Mouse (Mus musculus): ENCODE results near the gene Serpina1b. TPM values are rescaled to one million over a fixed set of nuclear protein-coding genes. Genes with fewer than 3 reads are reported as not detected.
"Not testable (repeated sequence)": the region's sequence is repeated elsewhere in the genome, so short reads cannot be mapped to it uniquely, and the experiment has no call there.

Gene Serpina1b
- total RNA-seq, 1 experiment, result not detected

DNA sequence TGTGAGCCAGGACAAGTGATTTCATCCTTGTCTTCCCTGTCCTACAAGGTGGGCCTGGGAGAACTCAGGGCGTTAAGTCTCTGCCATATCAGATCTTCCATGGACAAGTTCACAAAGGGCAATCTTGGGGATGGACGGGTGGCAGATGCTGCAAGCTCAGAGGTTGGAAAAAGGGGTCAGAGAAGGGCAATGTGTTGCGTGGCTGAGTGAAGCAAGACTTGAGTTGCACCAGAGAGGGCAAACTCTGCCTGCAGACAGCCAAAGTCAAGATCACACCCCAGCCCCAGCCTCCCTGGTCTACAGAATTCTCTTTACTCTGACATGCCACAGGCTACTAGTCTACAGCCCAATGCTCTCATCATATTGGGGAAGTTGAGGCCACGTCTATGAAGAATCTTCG, 6.3 kb downstream of the Serpina1b start:
- H3K36me3 ChIP-seq (ENCODE audit: control insufficient read depth, insufficient read depth, low read length, poor library complexity, severe bottlenecking); H3K4me1 ChIP-seq (ENCODE audit: control insufficient read depth in 2 of 2, insufficient read depth in 2 of 2, low read length in 2 of 2, poor library complexity in 1 of 2); H3K27ac ChIP-seq (ENCODE audit: insufficient read depth, low read depth, low read length, poor library complexity, severe bottlenecking); H3K9ac ChIP-seq (ENCODE audit: insufficient read depth, low read depth, low read length, poor library complexity, severe bottlenecking); H3K9me3 ChIP-seq (ENCODE audit: control insufficient read depth, insufficient read depth, low read depth, low read length); H3K4me3 ChIP-seq (ENCODE audit: insufficient read depth in 1 of 2, low read depth in 1 of 2, low read length in 2 of 2, poor library complexity in 1 of 2, severe bottlenecking in 1 of 2); in situ Hi-C loops (cut with MboI; ENCODE audit: low sequenced_read_pairs in 2 of 2, unreplicated experiment in 2 of 2); DNase-seq (ENCODE audit: low read depth, low spot score): not testable (repeated sequence)

DNA sequence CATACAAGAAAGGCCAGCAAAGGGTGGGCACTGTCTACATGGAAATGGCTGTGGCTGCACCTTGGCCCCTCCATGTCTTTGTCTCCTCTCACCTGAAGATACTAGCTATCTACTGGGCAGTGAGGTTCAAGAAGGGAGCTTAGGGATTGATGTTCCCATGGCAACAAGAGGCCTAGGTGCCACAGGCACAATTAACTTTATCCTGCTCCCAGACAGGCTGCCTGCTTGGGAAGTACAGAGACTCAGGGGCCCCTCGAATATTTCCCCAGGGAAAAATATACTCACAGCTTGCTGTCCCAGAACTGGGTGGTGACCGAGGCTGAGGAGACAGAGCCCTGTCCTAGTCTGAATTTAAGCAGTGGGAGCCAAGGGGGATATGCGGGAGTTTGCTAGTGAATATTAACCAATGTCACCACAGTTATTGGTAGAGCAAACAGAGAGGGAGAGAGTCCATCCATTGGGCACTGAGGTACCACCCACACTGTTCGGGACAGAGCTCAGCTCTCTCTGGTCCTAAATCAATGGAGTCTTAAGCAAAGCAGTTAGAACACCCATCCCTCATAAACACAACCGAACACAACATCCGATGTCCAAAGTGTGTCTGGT, 56.8 kb downstream of the Serpina1b start, which contains the start of gene Serpina1d:
TSS of gene Serpina1d (minus strand) at position 347 of the 606 bp plus-strand sequence.
- DNase-seq (ENCODE audit: low read depth, low spot score); H3K4me3 ChIP-seq (ENCODE audit: insufficient read depth in 1 of 2, low read depth in 1 of 2, low read length in 2 of 2, poor library complexity in 1 of 2, severe bottlenecking in 1 of 2); H3K36me3 ChIP-seq (ENCODE audit: control insufficient read depth, insufficient read depth, low read length, poor library complexity, severe bottlenecking); H3K9me3 ChIP-seq (ENCODE audit: control insufficient read depth, insufficient read depth, low read depth, low read length); H3K4me1 ChIP-seq (ENCODE audit: control insufficient read depth in 2 of 2, insufficient read depth in 2 of 2, low read length in 2 of 2, poor library complexity in 1 of 2); H3K9ac ChIP-seq (ENCODE audit: insufficient read depth, low read depth, low read length, poor library complexity, severe bottlenecking); in situ Hi-C loops (cut with MboI; ENCODE audit: low sequenced_read_pairs in 2 of 2, unreplicated experiment in 2 of 2); H3K27ac ChIP-seq (ENCODE audit: insufficient read depth, low read depth, low read length, poor library complexity, severe bottlenecking): not testable (repeated sequence)

DNA sequence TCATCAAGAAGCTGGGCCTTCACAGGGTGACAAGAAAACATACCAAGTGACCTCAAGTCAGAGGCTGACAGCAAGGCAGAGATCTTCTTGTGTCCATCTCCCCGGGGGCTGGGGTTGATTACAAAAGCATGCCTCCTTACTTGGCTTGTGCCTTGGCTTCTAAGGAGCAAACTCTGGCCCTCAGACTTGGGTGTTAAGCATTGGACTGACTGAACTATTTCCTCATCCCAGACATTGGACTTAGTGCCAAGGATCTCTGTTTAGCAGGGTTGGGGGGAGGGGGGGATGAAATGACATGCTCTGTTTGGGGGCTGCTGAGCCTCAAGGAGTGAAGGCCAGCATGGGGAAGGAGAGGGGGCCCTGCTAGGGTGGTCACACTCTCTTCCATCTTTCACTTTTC, 59.6 kb downstream of the Serpina1b start:
- H3K36me3 ChIP-seq (ENCODE audit: control insufficient read depth, insufficient read depth, low read length, poor library complexity, severe bottlenecking); H3K4me3 ChIP-seq (ENCODE audit: insufficient read depth in 1 of 2, low read depth in 1 of 2, low read length in 2 of 2, poor library complexity in 1 of 2, severe bottlenecking in 1 of 2); H3K4me1 ChIP-seq (ENCODE audit: control insufficient read depth in 2 of 2, insufficient read depth in 2 of 2, low read length in 2 of 2, poor library complexity in 1 of 2); H3K9ac ChIP-seq (ENCODE audit: insufficient read depth, low read depth, low read length, poor library complexity, severe bottlenecking); in situ Hi-C loops (cut with MboI; ENCODE audit: low sequenced_read_pairs in 2 of 2, unreplicated experiment in 2 of 2); H3K27ac ChIP-seq (ENCODE audit: insufficient read depth, low read depth, low read length, poor library complexity, severe bottlenecking); H3K9me3 ChIP-seq (ENCODE audit: control insufficient read depth, insufficient read depth, low read depth, low read length); DNase-seq (ENCODE audit: low read depth, low spot score): not testable (repeated sequence)

DNA sequence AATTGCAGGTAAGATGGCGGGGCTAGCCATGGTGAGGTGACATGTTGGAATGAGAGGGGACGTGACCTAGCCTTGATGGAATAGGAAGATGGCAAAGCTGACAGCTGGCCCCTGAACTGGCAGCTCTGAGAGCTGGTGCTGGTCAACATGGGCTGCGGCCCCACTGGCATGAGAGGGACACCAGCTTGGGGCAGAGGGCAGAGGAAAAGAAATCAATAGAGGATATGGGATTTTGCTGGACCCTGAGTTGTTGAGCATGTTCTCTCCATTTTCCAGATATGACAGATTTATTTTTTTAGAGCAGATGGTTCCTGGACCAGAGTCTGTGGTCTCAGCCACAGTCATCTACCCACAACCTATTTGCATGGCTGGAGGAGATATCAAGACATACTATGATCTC, 67.1 kb downstream of the Serpina1b start:
- H3K4me1 ChIP-seq (ENCODE audit: control insufficient read depth in 2 of 2, insufficient read depth in 2 of 2, low read length in 2 of 2, poor library complexity in 1 of 2); H3K4me3 ChIP-seq (ENCODE audit: insufficient read depth in 1 of 2, low read depth in 1 of 2, low read length in 2 of 2, poor library complexity in 1 of 2, severe bottlenecking in 1 of 2); H3K9me3 ChIP-seq (ENCODE audit: control insufficient read depth, insufficient read depth, low read depth, low read length); H3K27ac ChIP-seq (ENCODE audit: insufficient read depth, low read depth, low read length, poor library complexity, severe bottlenecking); H3K36me3 ChIP-seq (ENCODE audit: control insufficient read depth, insufficient read depth, low read length, poor library complexity, severe bottlenecking); H3K9ac ChIP-seq (ENCODE audit: insufficient read depth, low read depth, low read length, poor library complexity, severe bottlenecking); DNase-seq (ENCODE audit: low read depth, low spot score); in situ Hi-C loops (cut with MboI; ENCODE audit: low sequenced_read_pairs in 2 of 2, unreplicated experiment in 2 of 2): not testable (repeated sequence)

DNA sequence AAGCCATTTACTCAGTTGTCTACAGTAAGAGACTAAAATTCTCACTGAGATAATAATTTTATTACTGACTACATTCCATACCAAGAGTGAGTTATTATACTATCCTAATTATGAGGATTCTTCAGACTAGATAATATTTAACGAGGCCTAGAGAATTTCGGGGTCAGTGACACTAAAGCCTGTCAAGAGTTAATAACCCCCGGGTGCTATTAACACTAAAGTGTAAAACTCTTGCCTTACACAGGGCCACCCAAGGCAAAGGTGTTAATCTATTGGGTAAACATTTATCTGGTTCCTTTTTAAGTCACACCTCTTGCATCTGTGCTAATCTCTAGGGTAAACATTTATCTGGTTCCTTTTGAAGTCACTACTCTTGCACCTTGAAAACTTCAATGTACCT, 69.9 kb downstream of the Serpina1b start:
- H3K4me1 ChIP-seq (ENCODE audit: control insufficient read depth in 2 of 2, insufficient read depth in 2 of 2, low read length in 2 of 2, poor library complexity in 1 of 2); DNase-seq (ENCODE audit: low read depth, low spot score); H3K9ac ChIP-seq (ENCODE audit: insufficient read depth, low read depth, low read length, poor library complexity, severe bottlenecking); H3K9me3 ChIP-seq (ENCODE audit: control insufficient read depth, insufficient read depth, low read depth, low read length); in situ Hi-C loops (cut with MboI; ENCODE audit: low sequenced_read_pairs in 2 of 2, unreplicated experiment in 2 of 2); H3K36me3 ChIP-seq (ENCODE audit: control insufficient read depth, insufficient read depth, low read length, poor library complexity, severe bottlenecking); H3K4me3 ChIP-seq (ENCODE audit: insufficient read depth in 1 of 2, low read depth in 1 of 2, low read length in 2 of 2, poor library complexity in 1 of 2, severe bottlenecking in 1 of 2); H3K27ac ChIP-seq (ENCODE audit: insufficient read depth, low read depth, low read length, poor library complexity, severe bottlenecking): not testable (repeated sequence)

DNA sequence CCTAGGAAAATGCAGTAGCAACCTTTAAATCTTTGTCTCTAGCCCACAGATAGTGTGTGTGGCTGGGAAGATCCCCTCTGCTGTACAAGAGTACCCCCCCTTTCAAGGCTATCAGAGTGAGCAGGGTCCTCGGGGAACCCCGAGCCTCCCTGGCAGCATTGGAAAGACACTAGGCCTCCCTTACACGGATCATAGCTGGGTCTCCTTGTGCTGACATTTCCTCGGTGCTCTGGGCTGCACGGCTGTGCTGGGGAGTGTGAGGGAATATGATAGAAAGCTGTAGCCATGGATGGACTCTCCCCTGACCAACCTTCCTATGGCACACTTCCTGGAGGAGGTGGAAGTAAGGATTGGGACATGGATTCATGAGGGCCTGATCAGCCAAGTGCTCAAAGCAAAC, 84.2 kb downstream of the Serpina1b start:
- H3K4me1 ChIP-seq (ENCODE audit: control insufficient read depth in 2 of 2, insufficient read depth in 2 of 2, low read length in 2 of 2, poor library complexity in 1 of 2); H3K36me3 ChIP-seq (ENCODE audit: control insufficient read depth, insufficient read depth, low read length, poor library complexity, severe bottlenecking); in situ Hi-C loops (cut with MboI; ENCODE audit: low sequenced_read_pairs in 2 of 2, unreplicated experiment in 2 of 2); H3K4me3 ChIP-seq (ENCODE audit: insufficient read depth in 1 of 2, low read depth in 1 of 2, low read length in 2 of 2, poor library complexity in 1 of 2, severe bottlenecking in 1 of 2); DNase-seq (ENCODE audit: low read depth, low spot score); H3K9ac ChIP-seq (ENCODE audit: insufficient read depth, low read depth, low read length, poor library complexity, severe bottlenecking); H3K27ac ChIP-seq (ENCODE audit: insufficient read depth, low read depth, low read length, poor library complexity, severe bottlenecking); H3K9me3 ChIP-seq (ENCODE audit: control insufficient read depth, insufficient read depth, low read depth, low read length): not testable (repeated sequence)

DNA sequence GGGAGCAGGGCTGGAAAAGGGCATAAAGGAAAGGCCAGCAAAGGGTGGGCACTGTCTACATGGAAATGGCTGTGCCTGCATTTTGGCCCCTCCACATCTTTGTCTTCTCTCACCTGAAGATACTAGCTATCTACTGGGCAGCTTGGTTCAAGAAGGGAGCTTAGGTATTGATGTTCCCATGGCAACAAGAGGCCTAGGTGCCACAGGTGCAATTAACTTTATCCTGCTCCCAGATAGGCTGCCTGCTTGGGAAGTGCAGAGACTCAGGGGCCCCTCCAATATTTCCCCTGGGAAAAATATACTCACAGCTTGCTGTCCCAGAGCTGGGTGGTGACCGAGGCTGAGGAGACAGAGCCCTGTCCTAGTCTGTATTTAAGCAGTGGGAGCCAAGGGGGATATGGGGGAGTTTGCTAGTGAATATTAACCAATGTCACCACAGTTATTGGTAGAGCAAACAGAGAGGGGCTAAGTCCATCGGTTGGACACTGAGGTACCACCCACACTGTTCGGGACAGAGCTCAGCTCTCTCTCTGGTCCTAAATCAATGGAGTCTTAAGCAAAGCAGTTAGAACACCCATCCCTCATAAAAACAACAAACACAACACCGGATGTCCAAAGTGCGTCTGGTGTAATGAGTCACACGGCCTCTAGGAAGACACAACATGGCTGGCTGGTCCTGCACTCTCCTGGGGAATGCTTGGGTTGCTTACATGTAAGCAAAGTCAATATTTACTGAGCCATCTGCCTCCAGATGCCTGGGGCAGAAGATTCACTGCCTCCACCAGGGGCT, 92.2 kb downstream of the Serpina1b start:
- H3K4me3 ChIP-seq (ENCODE audit: insufficient read depth in 1 of 2, low read depth in 1 of 2, low read length in 2 of 2, poor library complexity in 1 of 2, severe bottlenecking in 1 of 2); in situ Hi-C loops (cut with MboI; ENCODE audit: low sequenced_read_pairs in 2 of 2, unreplicated experiment in 2 of 2); H3K4me1 ChIP-seq (ENCODE audit: control insufficient read depth in 2 of 2, insufficient read depth in 2 of 2, low read length in 2 of 2, poor library complexity in 1 of 2); H3K36me3 ChIP-seq (ENCODE audit: control insufficient read depth, insufficient read depth, low read length, poor library complexity, severe bottlenecking); H3K27ac ChIP-seq (ENCODE audit: insufficient read depth, low read depth, low read length, poor library complexity, severe bottlenecking); H3K9me3 ChIP-seq (ENCODE audit: control insufficient read depth, insufficient read depth, low read depth, low read length); H3K9ac ChIP-seq (ENCODE audit: insufficient read depth, low read depth, low read length, poor library complexity, severe bottlenecking); DNase-seq (ENCODE audit: low read depth, low spot score): not testable (repeated sequence)

DNA sequence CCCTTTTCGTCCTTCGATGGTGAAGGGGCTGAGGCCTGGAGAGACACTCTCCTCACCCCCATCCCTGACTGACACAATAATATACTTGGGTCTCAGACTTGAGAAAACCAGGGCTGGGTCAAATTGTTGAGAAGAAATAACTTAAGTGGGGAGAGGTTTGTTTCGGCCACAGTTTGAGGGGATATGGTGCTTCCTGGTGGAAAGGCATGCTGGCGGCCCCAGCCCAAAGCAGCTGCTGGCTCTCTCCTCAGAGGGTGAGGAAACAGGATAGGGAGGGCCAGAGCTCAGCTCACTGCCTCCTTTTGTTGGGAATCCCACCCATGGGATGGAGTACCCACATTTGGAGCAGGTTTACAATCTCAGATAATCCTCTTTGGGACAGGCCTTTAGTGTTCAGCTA, 94.6 kb downstream of the Serpina1b start:
- H3K9me3 ChIP-seq (ENCODE audit: control insufficient read depth, insufficient read depth, low read depth, low read length); H3K4me3 ChIP-seq (ENCODE audit: insufficient read depth in 1 of 2, low read depth in 1 of 2, low read length in 2 of 2, poor library complexity in 1 of 2, severe bottlenecking in 1 of 2); in situ Hi-C loops (cut with MboI; ENCODE audit: low sequenced_read_pairs in 2 of 2, unreplicated experiment in 2 of 2); H3K27ac ChIP-seq (ENCODE audit: insufficient read depth, low read depth, low read length, poor library complexity, severe bottlenecking); H3K4me1 ChIP-seq (ENCODE audit: control insufficient read depth in 2 of 2, insufficient read depth in 2 of 2, low read length in 2 of 2, poor library complexity in 1 of 2); H3K9ac ChIP-seq (ENCODE audit: insufficient read depth, low read depth, low read length, poor library complexity, severe bottlenecking); DNase-seq (ENCODE audit: low read depth, low spot score); H3K36me3 ChIP-seq (ENCODE audit: control insufficient read depth, insufficient read depth, low read length, poor library complexity, severe bottlenecking): not testable (repeated sequence)
